Mouse (Mus musculus) MEL (cell line): ENCODE results near the gene Zzz3.

ENCODE experiments used
- CHD2 ChIP-seq: IDR thresholded peaks from 2 replicates; pipeline ENCODE4 v1.6.1; 2011; ENCODE audit warnings: low read length, improper control_type of control experiment
- CTCF ChIP-seq, 3 experiments: IDR thresholded peaks in 2 of 3; conservative IDR thresholded peaks in 1 of 3; 2 replicates each; pipeline ENCODE4 v1.5.1; 2011 to 2012; ENCODE audit warnings: low read length in 3 of 3, low read depth in 2 of 3, mild to moderate bottlenecking in 2 of 3, improper control_type of control experiment in 1 of 3, inconsistent platforms in 1 of 3, mixed read lengths in 1 of 3, moderate library complexity in 1 of 3; ENCODE audit not compliant: control insufficient read depth in 1 of 3, insufficient read depth in 1 of 3, poor library complexity in 1 of 3, severe bottlenecking in 1 of 3
- EP300 ChIP-seq, 2 experiments: IDR thresholded peaks; 2 replicates each; pipeline ENCODE4 v1.6.1; 2011; ENCODE audit warnings: improper control_type of control experiment in 2 of 2, low read length in 2 of 2, low read depth in 1 of 2, mild to moderate bottlenecking in 1 of 2
- ETS1 ChIP-seq: IDR thresholded peaks from 2 replicates; pipeline ENCODE4 v1.6.1; 2012; ENCODE audit warnings: low read depth, mild to moderate bottlenecking, inconsistent platforms, low read length, improper control_type of control experiment, moderate library complexity
- POLR2A ChIP-seq, 2 experiments: IDR thresholded peaks; 2 replicates each; pipeline ENCODE4 v1.6.1; 2011 to 2012; ENCODE audit warnings: low read length in 2 of 2, mild to moderate bottlenecking in 2 of 2, control low read depth in 1 of 2, improper control_type of control experiment in 1 of 2, low read depth in 1 of 2, moderate library complexity in 1 of 2; ENCODE audit not compliant: control insufficient read depth in 1 of 2, insufficient read depth in 1 of 2, poor library complexity in 1 of 2
- TBP ChIP-seq: IDR thresholded peaks from 2 replicates; pipeline ENCODE4 v1.8.0; 2011; ENCODE audit warnings: low read depth, low read length, improper control_type of control experiment
- ZC3H11A ChIP-seq: IDR thresholded peaks from 2 replicates; pipeline ENCODE4 v1.6.1; 2012; ENCODE audit warnings: low read depth, mild to moderate bottlenecking, inconsistent platforms, low read length, improper control_type of control experiment

DNA sequence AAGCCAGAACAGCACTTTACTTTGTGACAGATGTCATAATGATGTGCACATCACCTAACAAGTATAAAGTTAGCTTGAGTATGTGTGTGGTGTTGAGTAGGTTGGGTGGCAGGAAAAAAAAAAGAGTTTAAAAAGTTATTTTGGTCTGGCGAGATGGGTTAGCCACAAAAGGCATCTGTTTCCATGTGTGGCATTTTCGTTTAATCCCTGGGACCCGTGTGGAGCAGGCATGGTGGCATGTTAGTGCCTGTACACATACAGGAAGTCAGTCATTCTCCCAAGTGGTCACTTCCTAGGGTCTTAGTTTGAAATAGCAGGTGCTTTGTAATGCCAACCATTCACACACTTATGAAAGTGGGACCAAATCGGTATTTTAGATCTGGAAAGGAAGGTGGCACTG lies 17.1 kb downstream of the Zzz3 start:
- TF ChIP-seq EP300 (IDR thresholded peaks at IDR 0.05; ENCODE audit: low read depth in 1 of 2, low read length in 2 of 2) (no peak), TBP (no peak), CTCF (IDR thresholded peaks at IDR 0.05 in 2 of 3, conservative IDR thresholded peaks at IDR 0.05 in 1 of 3; ENCODE audit: control insufficient read depth in 1 of 3, insufficient read depth in 1 of 3, low read depth in 2 of 3, low read length in 3 of 3, poor library complexity in 1 of 3, severe bottlenecking in 1 of 3) (no peak), POLR2A (IDR thresholded peaks at IDR 0.05; ENCODE audit: control insufficient read depth in 1 of 2, insufficient read depth in 1 of 2, low read depth in 1 of 2, low read length in 2 of 2, poor library complexity in 1 of 2) (no peak), ZC3H11A (no peak), CHD2 (no peak), ETS1 (no peak)
